Mouse (Mus musculus) adrenal gland (tissue): ENCODE results near the gene Cntnap5b.
"Not testable (repeated sequence)": the region's sequence is repeated elsewhere in the genome, so short reads cannot be mapped to it uniquely, and the experiment has no call there.

Experiments
- intact Hi-C: fragments of 180-260 bp; cut with DNase I; formaldehyde crosslinking; loops from one replicate; pipeline ENCODE4 v1.15.1; 2025
- long read RNA-seq, 2 experiments: library from polyadenylated mRNA; unstranded; transcript quantifications; one replicate each; pipeline ENCODE4 v2.0.0; 2020; ENCODE audit warnings: borderline replicate concordance in 1 of 2; ENCODE audit not compliant: insufficient replicate concordance in 1 of 2

Gene Cntnap5b
- long read RNA-seq, experiment 1, result 0 reads
- long read RNA-seq, experiment 2, result 0 reads

- intact Hi-C loops, result loop anchor here (5.0 kb wide), 1 partner anchor 465 kb away; no protein-coding TSS in a partner anchor
These were observed at the start of gene Cntnap5b for GRCm38 (mm10) chr1:99772614-99773013. Cntnap5b (plus strand) TSS chr1:99772765.

- intact Hi-C loops, result no loop called here
These were observed 12.6 kb upstream of the Cntnap5b start for GRCm38 (mm10) chr1:99759996-99760395.

GRCm38 (mm10) chr1:99772183-99772582, 382 bp upstream of the Cntnap5b start:
- intact Hi-C loops, result loop anchor here (5.0 kb wide), 1 partner anchor 465 kb away; no protein-coding TSS in a partner anchor

- intact Hi-C loops, result loop anchor here (5.0 kb wide), 1 partner anchor 463 kb away; no protein-coding TSS in a partner anchor
These were observed 1.6 kb downstream of the Cntnap5b start for GRCm38 (mm10) chr1:99774144-99774543.

- intact Hi-C loops, result no loop called here
These were observed 41.0 kb downstream of the Cntnap5b start for GRCm38 (mm10) chr1:99813334-99814110.

- intact Hi-C loops, result no loop called here
These were observed 99.8 kb downstream of the Cntnap5b start for GRCm38 (mm10) chr1:99872344-99872743.

GRCm38 (mm10) chr1:99907774-99908173, 135.2 kb downstream of the Cntnap5b start:
- intact Hi-C loops, result no loop called here

GRCm38 (mm10) chr1:99943515-99943914, 170.9 kb downstream of the Cntnap5b start:
- intact Hi-C loops, result no loop called here

GRCm38 (mm10) chr1:99959428-99959987, 186.9 kb downstream of the Cntnap5b start:
- intact Hi-C loops, result no loop called here

- intact Hi-C loops, result no loop called here
These were observed 194.9 kb downstream of the Cntnap5b start for GRCm38 (mm10) chr1:99967300-99968089.

GRCm38 (mm10) chr1:99970184-99971086, 197.9 kb downstream of the Cntnap5b start:
- intact Hi-C loops, result no loop called here

- intact Hi-C loops, result not testable (repeated sequence)
These were observed 228.7 kb downstream of the Cntnap5b start for GRCm38 (mm10) chr1:100001226-100001625.

GRCm38 (mm10) chr1:100006021-100006745, 233.6 kb downstream of the Cntnap5b start:
- intact Hi-C loops, result no loop called here

GRCm38 (mm10) chr1:100041808-100042207, 269.2 kb downstream of the Cntnap5b start:
- intact Hi-C loops, result no loop called here

GRCm38 (mm10) chr1:100079812-100080211, 307.2 kb downstream of the Cntnap5b start:
- intact Hi-C loops, result no loop called here

GRCm38 (mm10) chr1:100100516-100100915, 328.0 kb downstream of the Cntnap5b start:
- intact Hi-C loops, result loop anchor here (10.0 kb wide), 1 partner anchor 134 kb away; no protein-coding TSS in a partner anchor

- intact Hi-C loops, result loop anchor here (10.0 kb wide), 1 partner anchor 134 kb away; no protein-coding TSS in a partner anchor
These were observed 328.5 kb downstream of the Cntnap5b start for GRCm38 (mm10) chr1:100101017-100101416.

- intact Hi-C loops, result loop anchor here (10.0 kb wide), 1 partner anchor 130 kb away; no protein-coding TSS in a partner anchor
These were observed 331.8 kb downstream of the Cntnap5b start for GRCm38 (mm10) chr1:100104343-100104742.

GRCm38 (mm10) chr1:100122410-100122935, 349.9 kb downstream of the Cntnap5b start:
- intact Hi-C loops, result no loop called here
